Mouse (Mus musculus) erythroblast, embryonic 14.5 days (primary cell): Measurements from ENCODE around the gene Nol3.

Experiments
- GATA1 ChIP-seq: IDR thresholded peaks from 2 replicates; pipeline ENCODE4 v1.6.1; 2012; ENCODE audit warnings: low read length, inconsistent platforms, mixed read lengths
- TAL1 ChIP-seq: IDR thresholded peaks from 3 replicates; pipeline ENCODE4 v1.6.1; 2012; ENCODE audit warnings: low read length, inconsistent platforms, mixed read lengths

DNA sequence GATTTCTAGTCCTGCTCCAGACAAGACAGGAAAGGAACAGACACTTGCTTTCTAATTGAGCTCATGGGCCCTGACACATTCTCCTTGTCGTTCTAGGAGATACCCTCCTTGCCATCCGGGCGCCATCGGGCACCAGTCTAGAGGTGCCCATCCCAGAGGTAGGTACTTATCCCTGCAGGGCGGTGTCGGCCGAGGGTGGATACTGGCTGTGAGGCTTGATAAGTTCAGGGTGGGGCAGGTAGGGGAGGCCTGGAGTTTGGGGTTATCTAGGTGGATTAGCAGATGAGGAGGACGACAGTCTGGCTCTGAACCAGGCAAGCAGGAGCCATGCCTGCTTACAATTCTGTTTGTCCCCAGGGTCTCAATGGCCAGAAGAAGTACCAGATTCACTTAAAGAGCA lies 24.0 kb downstream of the Nol3 start:
- peak; percentile 84 for TF ChIP-seq TAL1
- peak; percentile 91 for TF ChIP-seq GATA1
